ENCODE assay signal across 12 mouse cellular contexts in genomic region chr13:25085147-25085546, GRCm38 (mm10). TPM values are rescaled to one million over a fixed set of nuclear protein-coding genes. Genes with fewer than 3 reads are reported as not detected.
"Had no signal": no experiment of that assay in that cellular context is flagged by ENCODE, and none has a peak within 500 bp of the region (broad histone marks: within the 10 kb centered on the region; RNA-seq: fewer than 3 reads in every experiment).

No protein-coding gene starts in this region.

- H3K4me1 ChIP-seq: midbrain, embryonic 12.5 days; neural tube, embryonic 13.5 days; stomach, embryonic 15.5 days had no signal

- H3K4me3 ChIP-seq: limb, embryonic 12.5 days; midbrain, embryonic 12.5 days; neural tube, embryonic 13.5 days; stomach, embryonic 15.5 days had no signal

- H3K27me3 ChIP-seq: midbrain, embryonic 12.5 days had no signal

- H3K27ac ChIP-seq: limb, embryonic 12.5 days; liver, embryonic 14.5 days; midbrain, embryonic 12.5 days; neural tube, embryonic 13.5 days; stomach, embryonic 15.5 days had no signal

- H3K9me3 ChIP-seq: limb, embryonic 12.5 days; midbrain, embryonic 12.5 days; neural tube, embryonic 13.5 days; stomach, embryonic 15.5 days had no signal

- DNase-seq: kidney, postnatal 10 days; layer of hippocampus, postnatal 36 days; liver; lung, adult 18-20 months; retina, postnatal 1 day; right cerebral cortex, postnatal 14 days had no signal

- H3K36me3 ChIP-seq: limb, embryonic 12.5 days; midbrain, embryonic 12.5 days; neural tube, embryonic 13.5 days; stomach, embryonic 15.5 days had no signal

RNA-seq across cellular contexts. Expression of gene Dcdc2a, which starts 29.3 kb away (rescaled TPM):
- total RNA-seq: megakaryocyte-erythroid progenitor cell, adult 5-6 weeks had no signal
